Mouse (Mus musculus) heart, postnatal 4 days (tissue): ENCODE results near the gene Lrig1. TPM values are rescaled to one million over a fixed set of nuclear protein-coding genes. Genes with fewer than 3 reads are reported as not detected.

Experiments used
- DNase-seq: peaks from one replicate; pipeline ENCODE4 v3.0.0; 2021
- microRNA-seq, 2 experiments: library from miRNA; unstranded; fragments of <30 nt; microRNA quantifications; one replicate each; pipeline ENCODE4 v1.2.0; 2021 to 2022
- total RNA-seq, 2 experiments: library from RNA; stranded (reverse); gene quantifications; 2 replicates each; pipeline ENCODE4 v1.2.3; 2021

The Lrig1 gene
- total RNA-seq, 2 experiments from 2014 or later, result 25.0 to 26.9 TPM

GRCm38 (mm10) chr6:94575526-94576166, 124.3 kb downstream of the Lrig1 start:
- no peak for DNase-seq

DNA sequence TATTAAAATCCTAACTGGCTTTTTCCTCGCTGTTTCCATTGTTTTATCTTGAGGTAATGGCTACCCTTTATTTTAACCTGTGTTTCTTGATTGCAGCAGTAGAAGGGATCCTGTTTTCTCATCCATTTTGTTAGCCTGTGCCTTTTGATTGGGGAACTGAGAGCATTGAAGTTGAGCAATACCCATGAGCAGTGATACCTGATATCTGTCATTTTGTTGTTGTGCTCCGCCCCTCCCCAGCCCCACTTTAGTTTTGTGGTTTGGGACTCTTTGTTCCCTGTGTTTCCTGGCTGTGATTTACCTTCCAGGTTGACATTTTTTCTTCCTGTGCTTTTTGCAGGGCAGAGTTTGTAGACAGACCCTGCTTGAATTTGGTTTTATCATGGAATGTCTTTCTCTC, 131.9 kb downstream of the Lrig1 start:
- DNase-seq, result peak; percentile 0

DNA sequence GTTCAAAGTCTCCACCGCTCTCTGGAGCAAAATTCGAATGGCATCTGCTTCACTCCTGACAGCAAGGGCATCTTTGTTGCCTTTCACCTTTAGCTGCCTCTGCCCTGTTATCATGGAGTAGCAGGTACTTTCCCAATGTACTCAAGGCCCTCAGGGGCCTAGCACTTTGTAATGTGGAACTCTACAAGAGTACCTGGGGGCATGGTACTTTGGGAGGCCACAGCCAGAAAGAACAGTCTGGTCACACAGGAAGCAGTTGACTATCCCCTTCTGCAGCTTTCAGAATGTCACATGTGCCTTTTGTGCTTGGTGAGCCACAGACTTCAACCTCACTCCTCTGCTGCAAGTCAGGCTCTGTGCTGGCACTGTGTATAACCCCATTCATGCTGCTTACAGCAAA, 134.2 kb downstream of the Lrig1 start:
- peak; percentile 1 for DNase-seq

DNA sequence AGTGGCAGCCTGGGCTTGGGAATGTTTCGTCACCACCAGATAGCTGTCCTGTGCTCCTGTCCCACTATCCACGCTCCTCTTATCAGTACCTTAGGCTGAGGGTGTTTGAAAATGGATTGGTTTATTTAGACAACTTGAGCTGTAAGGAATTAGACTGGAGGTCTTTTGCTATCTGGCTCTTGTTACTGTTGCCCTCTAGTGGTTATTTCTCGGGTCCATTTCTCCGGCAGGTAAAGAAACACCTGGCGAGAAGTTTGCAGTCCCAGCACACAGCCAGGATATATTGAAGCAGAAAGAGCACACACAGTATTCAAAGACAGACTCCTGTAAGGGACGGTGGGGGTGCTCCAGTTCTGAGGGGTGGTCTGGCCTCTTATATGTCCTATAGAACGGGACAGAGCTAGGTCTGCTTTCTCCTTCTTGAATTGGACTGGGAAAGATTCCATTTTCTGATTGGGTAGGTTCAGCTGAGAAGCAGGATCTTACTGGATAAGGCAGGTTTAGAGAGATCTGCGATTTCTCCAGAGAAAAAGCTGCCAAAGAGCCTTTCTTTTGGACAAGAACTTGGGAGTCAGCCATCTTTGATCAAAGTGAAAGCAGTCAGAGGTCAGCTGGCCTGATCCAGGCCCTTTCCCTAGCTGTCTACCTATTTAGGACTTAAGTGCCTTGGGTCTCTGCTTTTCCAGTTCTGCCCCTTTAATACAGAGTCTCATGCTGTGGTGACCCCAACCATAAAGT, 136.6 kb downstream of the Lrig1 start:
- DNase-seq, result no peak

GRCm38 (mm10) chr6:94561346-94561745, 138.6 kb downstream of the Lrig1 start:
- no peak for DNase-seq

DNA sequence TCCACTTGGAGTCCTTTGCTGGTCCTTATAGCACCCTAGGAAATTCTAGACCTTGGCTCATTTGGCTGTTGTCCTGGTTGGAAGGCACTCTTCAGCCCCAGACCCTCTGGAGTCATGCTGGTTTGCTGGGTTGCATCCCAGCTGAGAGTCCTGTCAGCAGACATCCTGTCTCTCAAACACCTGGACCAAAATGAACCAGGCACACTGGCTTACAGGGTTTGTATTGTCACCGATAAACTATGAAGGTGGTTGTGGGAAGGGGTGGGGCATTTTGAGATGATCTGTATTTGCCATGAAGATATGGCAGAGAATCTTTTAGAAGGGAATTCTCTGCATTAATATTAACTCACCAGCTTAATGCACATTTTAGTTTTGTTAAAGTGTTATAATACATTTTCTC, 139.1 kb downstream of the Lrig1 start:
- peak; percentile 2 for DNase-seq

GRCm38 (mm10) chr6:94558603-94559002, 141.4 kb downstream of the Lrig1 start:
- peak; percentile 1 for DNase-seq

Small RNA genes lying within 50 kb of the gene (microRNA-seq; reads per million reads assigned to microRNA genes)
- gene Mir7041, result 0 to 0.35 reads per million in 2 experiments

Other genes with a start within 250 kb of the Lrig1 start
- 1 to 10 TPM; 9.8 TPM for gene Slc25a26, start 199.8 kb downstream of the Lrig1 start, total RNA-seq